Mouse (Mus musculus): Measurements from ENCODE around the gene 4930470P17Rik.

DNA sequence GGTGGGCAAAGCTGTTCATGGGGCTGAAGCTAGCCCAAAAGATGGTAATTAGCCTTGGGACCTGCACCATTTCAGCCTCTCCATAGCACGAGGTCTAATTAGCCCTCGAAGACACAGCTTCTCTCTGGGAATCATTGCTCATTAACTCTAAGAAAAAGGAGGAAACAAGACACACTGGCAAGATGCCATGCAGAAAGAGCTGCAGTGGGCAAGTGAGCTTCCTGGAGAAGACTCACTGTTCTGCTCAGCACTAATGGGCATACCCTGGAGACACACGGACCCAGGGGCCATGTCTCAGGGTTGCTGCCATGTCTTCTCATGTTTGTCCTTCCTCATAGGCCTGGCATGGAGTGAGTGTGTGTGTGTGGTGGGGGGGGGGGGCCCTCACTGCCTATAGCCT lies 57.7 kb downstream of the 4930470P17Rik start:
- TF ChIP-seq POLR2A (IDR thresholded peaks at IDR 0.05; ENCODE audit: low read depth, low read length) = no peak
- no peak for TF ChIP-seq CTCF (IDR thresholded peaks at IDR 0.05; ENCODE audit: borderline replicate concordance, insufficient read depth, low read length)

All from embryonic fibroblast, embryonic 13.5 days (primary cell).